Mouse (Mus musculus) megakaryocyte-erythroid progenitor cell, adult 5 weeks (primary cell): ENCODE measurements around the gene Vwce. TPM values are rescaled to one million over a fixed set of nuclear protein-coding genes. Genes with fewer than 3 reads are reported as not detected.

ENCODE experiments used
- polyA plus RNA-seq: library from polyadenylated mRNA; stranded (reverse); fragments of >175 nt; gene quantifications from 2 replicates; pipeline ENCODE4 v1.2.3, GENCODE M21; 2012

Vwce gene
- polyA plus RNA-seq: 0.22 TPM in 2 replicates

GRCm38 (mm10) chr19:10634106-10634871 lies at the start of gene Vwce:
Vwce (plus strand) TSS chr19:10634213.

GRCm38 (mm10) chr19:10605293-10605900 lies 28.6 kb upstream of the Vwce start, which contains the start of the genes Ddb1 and Tkfc:
Ddb1 (plus strand) TSS chr19:10605327.
Tkfc (minus strand) TSS chr19:10605654.

GRCm38 (mm10) chr19:10677915-10678771 lies 44.1 kb downstream of the Vwce start, which contains the start of gene Pga5:
Pga5 (minus strand) TSS chr19:10678071.

GRCm38 (mm10) chr19:10688537-10689352 lies 54.7 kb downstream of the Vwce start, which contains the start of gene Vps37c:
Vps37c (plus strand) TSS chr19:10688735.

Other genes with a start within 250 kb of the Vwce start
- gene Syt7, start 245.1 kb upstream of the Vwce start, polyA plus RNA-seq: 0.04 TPM in 1 of 2 replicates, not detected in the other
- gene Lrrc10b, start 176.7 kb upstream of the Vwce start, polyA plus RNA-seq: 0.15 and 0.65 TPM in 2 replicates
- gene Ppp1r32, start 151.3 kb upstream of the Vwce start, polyA plus RNA-seq: 0.28 and 0.36 TPM in 2 replicates
- 62.2 and 67.2 TPM in 2 replicates for gene Cpsf7, start 108.9 kb upstream of the Vwce start, polyA plus RNA-seq
- 3.7 and 4.1 TPM in 2 replicates for gene Sdhaf2, start 108.1 kb upstream of the Vwce start, polyA plus RNA-seq
- gene Tmem216, start 78.0 kb upstream of the Vwce start, polyA plus RNA-seq: 2.2 and 2.6 TPM in 2 replicates
- 11.6 and 15.2 TPM in 2 replicates for gene Cyb561a3, start 57.0 kb upstream of the Vwce start, polyA plus RNA-seq
- gene Tmem138, start 56.9 kb upstream of the Vwce start, polyA plus RNA-seq: 4.8 and 5.1 TPM in 2 replicates
- gene Ddb1, start 28.9 kb upstream of the Vwce start, polyA plus RNA-seq: 25.0 and 30.9 TPM in 2 replicates
- gene Tkfc, start 28.6 kb upstream of the Vwce start, polyA plus RNA-seq: 6.0 TPM in 2 replicates
- not detected in 2 replicates for gene Pga5, start 43.9 kb downstream of the Vwce start, polyA plus RNA-seq
- 104 and 113 TPM in 2 replicates for gene Vps37c, start 54.5 kb downstream of the Vwce start, polyA plus RNA-seq
- 0.34 and 0.37 TPM in 2 replicates for gene Cd5, start 104.8 kb downstream of the Vwce start, polyA plus RNA-seq
- gene Cd6, start 195.8 kb downstream of the Vwce start, polyA plus RNA-seq: 1.1 and 1.6 TPM in 2 replicates
- gene Slc15a3, start 205.5 kb downstream of the Vwce start, polyA plus RNA-seq: 2.4 and 2.5 TPM in 2 replicates
- gene Tmem132a, start 235.7 kb downstream of the Vwce start, polyA plus RNA-seq: 2.5 and 2.6 TPM in 2 replicates
- gene Tmem109, start 247.8 kb downstream of the Vwce start, polyA plus RNA-seq: 31.8 and 33.0 TPM in 2 replicates